Mouse (Mus musculus): ENCODE results near the gene Plpp3. TPM values are rescaled to one million over a fixed set of nuclear protein-coding genes. Genes with fewer than 3 reads are reported as not detected.

Gene Plpp3
- polyA plus RNA-seq, 1 experiment from 2014 or later: 73.5 TPM

DNA sequence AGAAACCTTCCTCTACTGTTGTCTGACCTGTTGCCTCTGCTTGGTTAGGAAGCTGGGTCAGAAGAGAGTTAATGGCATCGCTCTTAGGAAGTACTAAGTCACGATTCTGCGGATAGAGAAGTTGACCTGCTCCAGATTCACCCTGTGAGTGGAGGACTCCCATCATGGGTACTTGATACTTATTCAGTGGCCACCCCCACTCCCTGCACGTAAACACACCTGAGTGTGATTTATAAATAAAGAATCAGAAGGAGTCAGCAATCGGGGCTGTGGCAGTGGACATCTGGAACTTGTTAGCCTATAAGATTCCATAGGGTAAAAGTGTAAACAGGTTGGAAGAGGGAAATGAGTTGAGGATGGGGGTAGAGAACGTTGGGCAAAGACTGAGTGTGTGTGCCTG is 49.0 kb downstream of the Plpp3 start:
- no peaks in the 10 kb centered on the region for H3K9me3 ChIP-seq (replicated peaks; ENCODE audit: control insufficient read depth, low read length)
- no peak overlapping the region for H3K4me3 ChIP-seq (ENCODE audit: low read depth, low read length)
- no peak overlapping the region for H3K9ac ChIP-seq (replicated peaks; ENCODE audit: low read length)
- ATAC-seq (replicated peaks; ENCODE audit: insufficient number of reproducible peaks, low FRiP score, low TSS enrichment, low read depth) (peak; percentile 42; the same call in 1 of the 2 replicates), DNase-seq (ENCODE audit: low spot score) (peak; percentile 80)
- H3K27me3 ChIP-seq (ENCODE audit: control insufficient read depth, insufficient read depth, low read length): no peaks in the 10 kb centered on the region
- peak overlapping the region; percentile 63; the same call in 1 of the 2 replicates for H3K27ac ChIP-seq (replicated peaks; ENCODE audit: low read depth, low read length)
- peaks cover 5% of the 10 kb centered on the region for H3K36me3 ChIP-seq (replicated peaks; ENCODE audit: control insufficient read depth, insufficient read depth, low read depth, low read length)
- H3K4me1 ChIP-seq (ENCODE audit: control insufficient read depth, insufficient read depth, low read length): peaks cover 9% of the 10 kb centered on the region
- 31% methylated on average over 6 of the region's 6 CpGs for WGBS
- H3K4me2 ChIP-seq (ENCODE audit: low read depth, low read length): no peak overlapping the region

DNA sequence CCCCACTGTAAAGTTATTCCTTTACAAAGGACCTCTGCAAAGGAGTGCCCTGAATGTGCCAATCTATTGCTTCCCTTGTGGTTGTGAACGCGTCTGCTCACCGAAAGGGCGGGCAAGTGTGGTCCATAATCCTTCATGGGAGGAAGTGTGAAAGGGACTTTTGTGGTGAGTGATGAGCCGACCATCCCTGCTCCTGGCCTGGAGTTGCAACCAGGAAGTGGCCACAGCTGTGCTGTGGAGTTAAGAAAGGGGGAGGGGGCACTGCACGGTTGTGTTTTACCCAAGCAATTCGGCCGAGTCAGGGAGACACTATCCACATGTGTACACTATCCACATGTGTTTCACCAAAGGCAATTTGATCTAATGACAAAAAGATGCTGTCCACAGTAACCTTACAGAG is 49.8 kb downstream of the Plpp3 start:
- Histone ChIP-seq H3K4me2 (ENCODE audit: low read depth, low read length) (no peak overlapping the region), H3K4me3 (ENCODE audit: low read depth, low read length) (no peak overlapping the region), H3K4me1 (ENCODE audit: control insufficient read depth, insufficient read depth, low read length) (peaks cover 9% of the 10 kb centered on the region), H3K9me3 (replicated peaks; ENCODE audit: control insufficient read depth, low read length) (no peaks in the 10 kb centered on the region), H3K9ac (replicated peaks; ENCODE audit: low read length) (no peak overlapping the region), H3K36me3 (replicated peaks; ENCODE audit: control insufficient read depth, insufficient read depth, low read depth, low read length) (peaks cover 5% of the 10 kb centered on the region), H3K27me3 (ENCODE audit: control insufficient read depth, insufficient read depth, low read length) (no peaks in the 10 kb centered on the region), H3K27ac (replicated peaks; ENCODE audit: low read depth, low read length) (peak overlapping the region; percentile 39; the same call in 1 of the 2 replicates)
- ATAC-seq (replicated peaks; ENCODE audit: insufficient number of reproducible peaks, low FRiP score, low TSS enrichment, low read depth): 0 out of 2 replicates have a peak, but pooled peaks have one; percentile 20
- peak; percentile 68 for DNase-seq (ENCODE audit: low spot score)
- WGBS: 37% methylated on average over 8 of the region's 8 CpGs

DNA sequence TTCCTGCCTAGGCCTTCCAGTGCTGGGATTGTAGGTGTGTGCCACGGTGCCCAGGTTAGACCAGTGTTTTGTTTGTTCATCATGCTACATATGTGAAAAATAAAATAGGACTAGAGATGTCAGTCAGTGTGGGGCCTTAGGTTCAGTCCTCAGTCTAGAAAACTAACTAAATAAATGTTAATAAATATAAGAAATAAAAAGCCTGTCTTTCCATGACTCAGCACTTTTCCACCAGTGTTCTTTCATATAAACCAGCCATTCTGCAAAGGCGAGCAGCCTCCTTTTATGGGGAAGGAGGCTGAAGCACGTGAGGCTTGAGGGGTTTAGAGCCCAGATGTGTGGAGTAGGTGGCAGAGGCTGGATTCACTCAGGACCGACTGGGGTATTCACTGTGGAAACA is 50.5 kb downstream of the Plpp3 start:
- no peak overlapping the region for H3K27ac ChIP-seq (replicated peaks; ENCODE audit: low read depth, low read length)
- no peaks in the 10 kb centered on the region for H3K9me3 ChIP-seq (replicated peaks; ENCODE audit: control insufficient read depth, low read length)
- no peak for DNase-seq (ENCODE audit: low spot score)
- no peak overlapping the region for H3K4me2 ChIP-seq (ENCODE audit: low read depth, low read length)
- peaks cover 5% of the 10 kb centered on the region for H3K36me3 ChIP-seq (replicated peaks; ENCODE audit: control insufficient read depth, insufficient read depth, low read depth, low read length)
- peaks cover 9% of the 10 kb centered on the region for H3K4me1 ChIP-seq (ENCODE audit: control insufficient read depth, insufficient read depth, low read length)
- no peak overlapping the region for H3K9ac ChIP-seq (replicated peaks; ENCODE audit: low read length)
- no peaks in the 10 kb centered on the region for H3K27me3 ChIP-seq (ENCODE audit: control insufficient read depth, insufficient read depth, low read length)
- 80% methylated on average over 4 of the region's 4 CpGs for WGBS
- no peak for ATAC-seq (replicated peaks; ENCODE audit: insufficient number of reproducible peaks, low FRiP score, low TSS enrichment, low read depth)
- no peak overlapping the region for H3K4me3 ChIP-seq (ENCODE audit: low read depth, low read length)

DNA sequence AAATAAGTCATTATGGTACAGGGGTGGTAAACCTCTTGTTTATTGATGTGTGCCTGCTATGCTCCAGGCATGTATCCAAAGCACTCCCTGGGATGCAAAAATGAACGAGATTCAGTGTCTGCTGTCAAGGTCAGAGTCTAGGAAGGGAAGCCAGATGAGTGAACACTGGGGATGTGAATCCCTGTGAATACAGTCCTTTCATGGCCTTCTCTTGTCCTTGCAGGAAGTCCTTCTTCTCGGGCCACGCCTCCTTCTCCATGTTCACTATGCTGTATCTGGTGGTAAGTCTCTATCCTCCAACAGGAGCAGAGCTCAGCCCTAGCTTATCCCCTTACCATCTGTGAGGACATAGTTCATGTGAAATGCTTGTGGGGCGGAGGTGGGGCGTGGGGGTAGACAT is 51.8 kb downstream of the Plpp3 start:
- Histone ChIP-seq H3K4me2 (ENCODE audit: low read depth, low read length) (no peak overlapping the region), H3K9ac (replicated peaks; ENCODE audit: low read length) (no peak overlapping the region), H3K27ac (replicated peaks; ENCODE audit: low read depth, low read length) (no peak overlapping the region), H3K4me1 (ENCODE audit: control insufficient read depth, insufficient read depth, low read length) (peaks cover 9% of the 10 kb centered on the region), H3K27me3 (ENCODE audit: control insufficient read depth, insufficient read depth, low read length) (no peaks in the 10 kb centered on the region), H3K9me3 (replicated peaks; ENCODE audit: control insufficient read depth, low read length) (no peaks in the 10 kb centered on the region), H3K4me3 (ENCODE audit: low read depth, low read length) (no peak overlapping the region), H3K36me3 (replicated peaks; ENCODE audit: control insufficient read depth, insufficient read depth, low read depth, low read length) (peaks cover 5% of the 10 kb centered on the region)
- DNase-seq (ENCODE audit: low spot score): no peak
- no peak for ATAC-seq (replicated peaks; ENCODE audit: insufficient number of reproducible peaks, low FRiP score, low TSS enrichment, low read depth)
- WGBS: 89% methylated on average over 5 of the region's 5 CpGs

- no peak overlapping the region for H3K4me2 ChIP-seq (ENCODE audit: low read depth, low read length)
- DNase-seq (ENCODE audit: low spot score) (no peak), ATAC-seq (replicated peaks; ENCODE audit: insufficient number of reproducible peaks, low FRiP score, low TSS enrichment, low read depth) (no peak)
- H3K36me3 ChIP-seq (replicated peaks; ENCODE audit: control insufficient read depth, insufficient read depth, low read depth, low read length): peaks cover 5% of the 10 kb centered on the region
- no peak overlapping the region for H3K4me3 ChIP-seq (ENCODE audit: low read depth, low read length)
- H3K9me3 ChIP-seq (replicated peaks; ENCODE audit: control insufficient read depth, low read length): no peaks in the 10 kb centered on the region
- no peaks in the 10 kb centered on the region for H3K27me3 ChIP-seq (ENCODE audit: control insufficient read depth, insufficient read depth, low read length)
- no peak overlapping the region for H3K9ac ChIP-seq (replicated peaks; ENCODE audit: low read length)
- peaks cover 4% of the 10 kb centered on the region for H3K4me1 ChIP-seq (ENCODE audit: control insufficient read depth, insufficient read depth, low read length)
- no peak overlapping the region for H3K27ac ChIP-seq (replicated peaks; ENCODE audit: low read depth, low read length)
These were observed 56.2 kb downstream of the Plpp3 start for GRCm38 (mm10) chr4:105213314-105213713.

DNA sequence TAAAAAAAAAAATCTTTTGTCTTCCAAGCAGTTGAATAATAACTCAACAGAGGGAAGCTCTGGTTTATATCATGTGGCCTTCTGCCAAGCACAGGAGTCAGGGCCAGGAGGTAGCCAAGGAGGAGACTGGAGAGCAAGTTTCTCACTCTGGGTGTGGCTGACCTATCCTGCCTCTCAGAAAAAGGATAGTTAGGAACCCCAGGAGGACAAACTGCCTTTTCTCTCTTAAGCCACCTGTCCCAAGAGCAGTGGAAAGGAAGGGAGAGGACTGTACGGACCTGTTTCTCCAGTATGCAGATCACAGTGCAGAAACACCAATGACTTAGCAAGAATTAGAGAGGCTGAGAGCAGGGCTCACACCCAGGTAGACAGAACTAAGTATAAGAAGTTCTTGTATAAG is 57.3 kb downstream of the Plpp3 start:
- no peak overlapping the region for H3K27ac ChIP-seq (replicated peaks; ENCODE audit: low read depth, low read length)
- ATAC-seq (replicated peaks; ENCODE audit: insufficient number of reproducible peaks, low FRiP score, low TSS enrichment, low read depth) (no peak), DNase-seq (ENCODE audit: low spot score) (no peak)
- 72% methylated on average over 1 of the region's 1 CpGs for WGBS
- no peak overlapping the region for H3K9ac ChIP-seq (replicated peaks; ENCODE audit: low read length)
- H3K27me3 ChIP-seq (ENCODE audit: control insufficient read depth, insufficient read depth, low read length): no peaks in the 10 kb centered on the region
- H3K4me3 ChIP-seq (ENCODE audit: low read depth, low read length): no peak overlapping the region
- peaks cover 4% of the 10 kb centered on the region for H3K4me1 ChIP-seq (ENCODE audit: control insufficient read depth, insufficient read depth, low read length)
- peaks cover 3% of the 10 kb centered on the region for H3K36me3 ChIP-seq (replicated peaks; ENCODE audit: control insufficient read depth, insufficient read depth, low read depth, low read length)
- no peaks in the 10 kb centered on the region for H3K9me3 ChIP-seq (replicated peaks; ENCODE audit: control insufficient read depth, low read length)
- H3K4me2 ChIP-seq (ENCODE audit: low read depth, low read length): no peak overlapping the region

- H3K27me3 ChIP-seq (ENCODE audit: control insufficient read depth, insufficient read depth, low read length): no peaks in the 10 kb centered on the region
- 78% methylated on average over 12 of the region's 12 CpGs for WGBS
- H3K4me1 ChIP-seq (ENCODE audit: control insufficient read depth, insufficient read depth, low read length): no peaks in the 10 kb centered on the region
- no peak for DNase-seq (ENCODE audit: low spot score)
- H3K9me3 ChIP-seq (replicated peaks; ENCODE audit: control insufficient read depth, low read length): no peaks in the 10 kb centered on the region
- no peaks in the 10 kb centered on the region; the same call in none of the 2 replicates for H3K36me3 ChIP-seq (replicated peaks; ENCODE audit: control insufficient read depth, insufficient read depth, low read depth, low read length)
- no peak overlapping the region for H3K27ac ChIP-seq (replicated peaks; ENCODE audit: low read depth, low read length)
- H3K4me3 ChIP-seq (ENCODE audit: low read depth, low read length): no peak overlapping the region
- H3K9ac ChIP-seq (replicated peaks; ENCODE audit: low read length): no peak overlapping the region
- H3K4me2 ChIP-seq (ENCODE audit: low read depth, low read length): no peak overlapping the region
- ATAC-seq (replicated peaks; ENCODE audit: insufficient number of reproducible peaks, low FRiP score, low TSS enrichment, low read depth): no peak
These were observed 58.7 kb downstream of the Plpp3 start for GRCm38 (mm10) chr4:105215726-105216410.

GRCm38 (mm10) chr4:105218202-105218601 is 61.1 kb downstream of the Plpp3 start:
- H3K4me1 ChIP-seq (ENCODE audit: control insufficient read depth, insufficient read depth, low read length): no peaks in the 10 kb centered on the region
- H3K27me3 ChIP-seq (ENCODE audit: control insufficient read depth, insufficient read depth, low read length): no peaks in the 10 kb centered on the region
- no peak overlapping the region for H3K4me2 ChIP-seq (ENCODE audit: low read depth, low read length)
- ATAC-seq (replicated peaks; ENCODE audit: insufficient number of reproducible peaks, low FRiP score, low TSS enrichment, low read depth) (no peak), DNase-seq (ENCODE audit: low spot score) (no peak)
- no peak overlapping the region for H3K27ac ChIP-seq (replicated peaks; ENCODE audit: low read depth, low read length)
- no peak overlapping the region for H3K9ac ChIP-seq (replicated peaks; ENCODE audit: low read length)
- 84% methylated on average over 10 of the region's 10 CpGs for WGBS
- H3K4me3 ChIP-seq (ENCODE audit: low read depth, low read length): no peak overlapping the region
- peaks cover 8% of the 10 kb centered on the region for H3K36me3 ChIP-seq (replicated peaks; ENCODE audit: control insufficient read depth, insufficient read depth, low read depth, low read length)
- H3K9me3 ChIP-seq (replicated peaks; ENCODE audit: control insufficient read depth, low read length): no peaks in the 10 kb centered on the region

All from embryonic facial prominence, embryonic 11.5 days (tissue).